Mouse (Mus musculus) liver, adult 2 months (tissue): ENCODE results near the gene BC034090.

ENCODE experiments used
- CTCF ChIP-seq: fragments of 200-500 bp; IDR thresholded peaks from 2 replicates; pipeline ENCODE4 v1.5.1; 2011; ENCODE audit warnings: low read depth, low read length, control low read depth
- POLR2A ChIP-seq: fragments of 200-500 bp; IDR thresholded peaks from 2 replicates; pipeline ENCODE4 v1.6.1; 2011; ENCODE audit warnings: low read length, control low read depth; ENCODE audit not compliant: insufficient read depth; ENCODE audit errors: extremely low read depth

- TF ChIP-seq CTCF (no peak), POLR2A (no peak)
Observed at GRCm38 (mm10) chr1:155242488-155242745, 1.8 kb downstream of the BC034090 start.
